Mouse (Mus musculus) left cerebral cortex, postnatal 10 days (tissue): ENCODE results near the gene Nt5c2. TPM values are rescaled to one million over a fixed set of nuclear protein-coding genes. Genes with fewer than 3 reads are reported as not detected.

Experiments
- DNase-seq, 2 experiments: peaks; one replicate each; pipeline ENCODE4 v3.0.0; 2021 to 2022; ENCODE audit warnings: low spot score in 2 of 2, mixed read lengths in 1 of 2; ENCODE audit errors: extremely low spot score in 1 of 2
- intact Hi-C: fragments of 180-260 bp; cut with DNase I; formaldehyde crosslinking; loops from one replicate; pipeline ENCODE4 v1.15.1; 2025
- total RNA-seq, 2 experiments: library from RNA; stranded (reverse); gene quantifications; 2 replicates each; pipeline ENCODE4 v1.2.3; 2021

Gene Nt5c2
- total RNA-seq, 2 experiments from 2014 or later: 76.4 to 87.4 TPM

DNA sequence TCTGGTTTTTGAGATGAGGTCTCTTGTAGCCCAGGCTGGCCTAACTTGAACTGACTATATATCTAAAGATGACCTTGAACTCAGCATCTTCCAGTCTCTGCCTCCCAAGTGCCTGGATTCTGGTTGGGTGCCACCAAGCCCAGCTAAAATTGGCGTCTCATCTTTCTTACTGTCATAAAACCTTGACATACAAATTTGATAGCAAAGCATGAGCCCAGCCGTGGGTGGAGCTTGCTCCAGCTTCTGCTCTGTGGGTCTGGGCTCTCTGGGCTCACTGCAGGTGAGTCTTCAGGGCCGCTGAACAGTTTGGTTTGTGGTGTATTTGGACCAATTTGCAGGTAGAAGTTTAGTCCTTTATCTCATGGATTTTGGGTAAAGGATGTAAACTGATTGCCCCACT lies 141.0 kb downstream of the Nt5c2 start:
- intact Hi-C loops: no loop called here
- no peak for DNase-seq

DNA sequence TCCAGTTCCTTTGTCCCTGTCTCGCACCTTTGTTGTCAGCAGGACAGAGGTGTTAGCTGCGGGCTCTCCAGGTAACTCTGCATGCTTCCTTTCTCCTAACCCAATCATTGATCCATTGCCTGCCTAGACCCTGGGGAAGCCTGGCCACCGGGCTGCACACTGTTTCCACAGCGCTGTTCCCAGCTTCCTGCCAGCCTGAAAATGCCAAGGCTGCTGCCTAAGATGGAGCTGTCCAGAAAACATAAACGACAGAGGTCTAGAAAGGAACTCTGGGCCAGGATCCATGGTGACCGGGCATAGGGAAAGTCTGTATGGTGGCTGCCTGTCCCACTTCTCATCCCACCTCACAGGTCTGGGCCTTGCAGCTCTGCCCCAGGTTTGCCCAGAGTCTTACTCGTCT lies 143.3 kb downstream of the Nt5c2 start:
- intact Hi-C loops: no loop called here

DNA sequence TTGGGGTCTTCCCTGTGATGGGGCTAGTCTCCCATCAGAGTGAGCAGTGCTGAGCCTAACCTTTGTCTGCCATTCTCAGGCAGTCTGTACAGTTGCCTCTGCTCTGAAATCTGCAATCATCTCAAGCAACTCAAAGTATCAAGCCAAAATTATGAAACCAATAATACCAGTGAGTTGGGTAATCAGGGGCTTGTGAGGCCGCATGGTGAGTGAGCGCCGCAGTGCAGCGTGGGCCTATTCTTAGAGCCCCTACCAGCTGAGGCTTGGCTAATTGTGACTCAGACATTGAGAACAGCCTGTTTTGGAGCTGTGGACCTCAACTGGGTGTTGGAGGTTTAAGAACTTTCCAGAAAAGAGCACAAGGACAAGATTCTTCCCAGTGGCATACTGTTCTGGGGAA lies 143.9 kb downstream of the Nt5c2 start:
- intact Hi-C loops: no loop called here
- DNase-seq: no peak

More for the DNA sequence above, 143.3 kb downstream of the Nt5c2 start:
- no peak for DNase-seq

DNA sequence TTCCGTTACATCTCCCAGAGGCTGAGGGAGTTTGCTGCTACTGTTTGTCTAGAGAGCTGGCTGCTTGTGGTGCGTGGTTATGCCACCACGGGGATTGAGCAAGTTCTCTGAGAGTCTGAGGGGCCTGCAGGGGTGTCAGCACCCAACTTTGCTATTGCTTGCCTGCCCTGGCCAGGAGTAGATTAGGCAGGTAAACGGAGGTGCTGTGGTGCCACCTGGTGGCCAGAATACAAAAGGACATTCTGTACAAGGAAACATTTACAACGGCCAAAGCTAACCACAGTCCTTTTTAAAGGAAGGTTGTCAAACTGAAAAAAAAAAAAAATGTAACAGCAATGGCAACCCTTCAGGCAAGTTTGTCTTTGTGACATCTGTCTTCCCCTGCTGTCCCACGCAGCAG lies 145.4 kb downstream of the Nt5c2 start:
- intact Hi-C loops: loop anchor here (1.0 to 5.0 kb wide), 2 partner anchors 109 to 197 kb away; partner anchors contain the start of gene Cyp17a1

DNA sequence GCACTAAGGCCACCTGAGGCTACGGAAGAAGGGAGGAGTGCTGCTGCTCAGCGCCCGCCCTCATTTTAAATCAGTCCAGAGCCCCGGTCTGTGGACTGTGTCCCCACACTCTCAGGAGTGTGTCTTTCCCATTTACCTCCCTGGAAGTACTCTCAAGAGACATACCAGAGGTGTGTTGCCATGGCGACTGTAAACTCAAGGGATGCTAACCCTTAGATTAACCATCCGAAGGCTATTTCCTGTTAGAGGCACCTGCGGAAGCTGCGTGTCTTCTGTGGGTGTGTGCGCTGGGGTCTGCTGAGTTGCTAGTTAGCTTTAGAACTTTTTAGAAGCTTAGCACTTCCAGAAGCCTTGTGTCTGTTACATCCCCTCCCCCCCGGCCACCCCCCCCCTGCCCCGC lies 145.9 kb downstream of the Nt5c2 start:
- intact Hi-C loops: loop anchor here (1.0 to 5.0 kb wide), 2 partner anchors 109 to 197 kb away; partner anchors contain the start of gene Cyp17a1
- no peak for DNase-seq

More for the DNA sequence above, 145.4 kb downstream of the Nt5c2 start:
- peak; percentile 78 to 81 for DNase-seq

DNA sequence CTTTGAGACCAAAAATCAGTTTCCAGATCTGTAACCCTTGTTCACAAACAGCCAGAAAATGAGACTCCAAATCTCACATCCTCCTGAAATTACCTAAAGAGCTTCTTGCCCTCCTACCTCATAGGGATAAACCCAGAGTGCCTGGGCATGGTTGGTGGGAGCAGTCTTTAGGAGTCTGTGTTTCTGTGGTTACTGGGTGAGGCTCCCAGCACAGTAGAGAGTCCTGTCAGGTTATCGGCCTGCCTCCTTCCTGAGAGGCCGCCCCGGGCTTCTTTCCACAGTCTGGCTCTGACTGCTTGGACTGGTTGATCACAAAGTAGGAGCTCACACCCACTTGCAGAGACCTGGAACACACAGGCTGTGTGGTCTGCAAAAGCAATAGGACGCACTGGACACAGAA lies 149.6 kb downstream of the Nt5c2 start:
- intact Hi-C loops: loop anchor here (5.0 kb wide), 1 partner anchor 193 kb away; the partner anchor contains the start of gene Cyp17a1
- DNase-seq: no peak

DNA sequence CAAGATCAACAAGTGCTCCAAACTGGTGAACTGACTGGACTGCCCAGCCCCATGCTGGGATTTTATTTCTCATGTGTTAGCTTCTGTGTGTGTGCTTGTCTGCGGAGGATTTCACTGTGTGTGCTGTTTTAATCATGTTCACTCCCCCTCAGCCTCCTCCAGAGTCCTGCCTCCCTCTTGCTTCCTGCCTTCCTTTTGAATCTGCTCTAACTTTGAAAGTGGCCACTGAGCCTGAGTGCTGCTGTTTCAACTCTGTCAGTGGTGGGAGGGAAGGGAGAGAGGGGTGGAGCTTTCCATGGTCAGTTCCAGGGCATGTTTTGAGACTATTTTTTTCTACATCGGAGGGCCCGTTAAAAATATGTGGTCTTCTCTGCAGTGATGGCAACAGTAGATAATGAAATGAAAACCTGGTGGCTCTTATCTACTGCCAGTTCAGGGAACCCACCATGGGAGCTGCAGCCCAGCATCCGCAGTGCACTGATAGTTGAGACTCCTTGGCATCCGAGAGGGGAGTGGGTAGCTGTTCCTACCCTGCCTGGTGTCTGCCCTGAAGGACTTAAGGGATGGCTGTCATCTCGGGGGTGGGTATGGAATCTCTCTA lies 150.1 kb downstream of the Nt5c2 start:
- intact Hi-C loops: loop anchor here (5.0 kb wide), 1 partner anchor 193 kb away; the partner anchor contains the start of gene Cyp17a1
- DNase-seq: no peak

DNA sequence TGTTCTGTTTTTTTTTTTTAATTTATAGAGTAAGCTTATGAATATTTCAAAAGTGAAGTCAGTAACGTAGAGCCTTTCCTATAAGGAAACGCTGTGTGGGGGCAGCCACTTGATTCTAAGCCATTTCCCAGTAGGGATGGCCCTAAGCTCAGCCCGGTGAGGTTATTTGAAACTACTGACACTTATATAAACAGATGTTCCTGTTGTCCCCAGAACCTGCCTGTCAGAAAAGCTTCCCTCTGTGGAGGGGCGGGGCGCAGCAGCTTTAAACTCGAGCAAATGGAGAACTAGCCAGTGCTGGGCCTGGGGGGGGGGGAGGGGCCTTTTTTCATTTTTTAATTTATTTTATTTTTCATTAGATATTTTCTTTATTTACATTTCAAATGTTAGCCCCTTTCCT lies 150.9 kb downstream of the Nt5c2 start:
- DNase-seq: no peak
- intact Hi-C loops: no loop called here

DNA sequence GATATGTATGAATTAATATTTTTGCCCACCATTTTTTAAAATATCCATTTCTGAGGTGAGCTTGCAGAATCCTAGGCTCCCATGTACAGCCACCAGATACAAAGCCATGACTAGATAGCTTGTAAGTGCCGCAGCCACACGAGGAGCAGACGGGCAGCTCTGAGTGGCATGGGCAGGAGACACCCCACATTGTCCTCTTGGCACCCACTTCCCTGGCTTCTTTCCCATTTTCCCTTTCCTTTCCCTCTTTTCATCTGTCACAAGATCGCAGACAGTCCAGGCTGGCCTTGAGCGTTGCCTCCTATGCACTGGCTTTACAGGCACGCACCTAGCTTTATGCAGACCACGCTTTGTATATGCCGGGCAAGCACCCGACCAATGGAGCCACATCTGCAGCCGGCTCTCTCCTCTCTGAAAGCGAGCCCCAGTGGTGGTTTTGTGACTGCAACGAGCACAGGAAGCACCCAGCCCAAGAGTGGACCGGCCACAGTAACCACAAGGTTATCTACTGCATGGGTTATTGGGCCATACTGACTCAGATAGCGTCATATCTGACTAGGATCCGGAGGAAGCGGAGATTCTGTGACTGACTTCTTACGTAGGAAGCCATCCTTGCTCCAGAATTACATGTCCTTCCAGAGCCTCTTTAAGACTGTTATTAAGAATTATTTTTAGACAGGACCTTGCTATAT lies 151.6 kb downstream of the Nt5c2 start:
- DNase-seq: no peak
- intact Hi-C loops: no loop called here

DNA sequence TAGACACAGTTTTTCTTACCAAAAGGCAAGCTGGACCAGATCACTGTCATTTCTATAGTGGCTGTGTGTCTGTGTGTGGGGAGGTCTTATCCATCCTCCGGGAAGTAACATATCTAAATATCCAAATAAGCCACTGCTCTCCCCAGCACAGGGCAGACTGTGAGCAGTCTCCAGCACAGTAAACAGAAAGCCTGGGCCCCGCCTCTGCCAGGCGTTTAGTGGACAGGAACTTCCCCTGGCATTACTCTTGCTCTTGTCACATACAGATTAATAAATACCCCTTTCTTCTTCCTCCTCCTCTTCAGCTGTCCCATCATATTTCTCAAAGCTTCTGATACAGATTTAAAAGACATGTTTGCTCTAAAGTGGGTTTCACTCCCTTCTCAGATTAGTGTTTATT lies 152.4 kb downstream of the Nt5c2 start:
- intact Hi-C loops: no loop called here
- DNase-seq: no peak

DNA sequence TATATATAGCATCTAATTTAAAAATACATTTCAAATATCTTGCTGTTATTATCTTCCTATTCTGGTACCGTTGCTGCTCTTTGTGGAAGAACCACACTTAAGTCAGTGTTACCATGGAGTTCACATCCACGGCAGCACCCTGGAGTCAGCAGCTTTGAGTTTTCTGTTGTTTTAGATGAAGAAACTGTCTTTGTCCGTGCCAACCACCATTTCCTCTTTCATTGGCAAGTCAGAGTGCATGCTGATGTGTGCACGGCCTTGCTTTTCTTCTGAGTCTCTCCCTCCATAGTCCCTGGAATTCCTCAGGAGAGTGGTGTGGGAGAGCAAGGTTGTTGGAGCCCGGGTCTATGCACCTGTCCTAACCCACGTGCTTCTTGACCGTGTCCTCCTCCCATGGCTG lies 156.8 kb downstream of the Nt5c2 start:
- intact Hi-C loops: no loop called here

DNA sequence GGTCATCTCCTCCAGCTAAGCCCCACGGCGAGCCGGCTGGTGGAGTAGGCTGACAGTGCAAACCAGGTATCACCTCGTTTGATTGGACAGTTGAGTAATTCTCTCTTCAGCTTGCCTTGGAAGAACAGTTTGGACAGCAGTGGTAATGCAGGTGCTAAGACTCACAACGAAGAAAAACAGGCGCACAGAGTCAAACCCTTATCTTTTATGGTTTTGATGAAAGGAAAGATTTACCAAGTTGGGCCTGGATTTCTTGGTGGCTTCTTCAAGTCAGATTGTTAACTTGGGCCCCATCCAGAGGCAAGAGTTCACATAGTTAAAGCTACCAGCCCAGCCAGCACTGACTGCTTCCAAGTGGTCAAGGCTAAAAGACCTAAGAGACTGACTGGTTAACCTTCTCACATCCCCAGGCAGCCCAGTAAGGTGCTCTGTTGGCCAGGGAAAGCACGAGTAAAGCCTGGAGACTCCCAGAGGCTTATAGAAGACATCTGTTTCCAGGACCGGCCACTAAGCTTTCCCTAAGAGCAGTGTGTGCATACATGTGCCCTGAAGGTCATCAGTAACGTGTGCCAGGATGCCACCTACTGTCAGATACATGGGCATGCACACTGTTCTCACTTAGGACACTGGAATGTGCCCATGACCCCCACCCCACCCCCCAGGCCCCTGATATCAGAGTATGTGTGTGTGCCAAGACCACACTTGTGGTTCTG lies 157.5 kb downstream of the Nt5c2 start:
- DNase-seq: no peak
- intact Hi-C loops: no loop called here

More for the DNA sequence above, 156.8 kb downstream of the Nt5c2 start:
- DNase-seq: no peak

DNA sequence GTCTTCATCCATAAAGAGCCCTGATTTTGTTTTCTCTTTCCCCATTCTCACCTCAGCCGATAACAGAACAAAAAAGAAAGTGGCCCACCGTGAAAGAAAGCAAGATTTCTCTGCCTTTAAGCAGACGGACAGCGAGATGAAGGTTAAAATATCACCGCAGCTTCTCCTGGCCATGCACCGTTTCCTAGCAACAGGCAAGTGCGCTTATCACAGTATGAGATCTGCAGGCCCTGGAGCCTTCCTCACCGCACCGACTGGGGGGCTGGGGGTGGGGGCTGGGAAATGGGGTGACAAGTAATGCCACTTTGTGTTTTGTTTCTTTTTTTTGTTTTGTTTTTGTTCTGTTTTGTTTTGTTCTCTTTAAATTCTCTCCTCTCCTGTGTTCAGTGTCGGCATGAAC lies 158.2 kb downstream of the Nt5c2 start:
- intact Hi-C loops: no loop called here
- no peak for DNase-seq

DNA sequence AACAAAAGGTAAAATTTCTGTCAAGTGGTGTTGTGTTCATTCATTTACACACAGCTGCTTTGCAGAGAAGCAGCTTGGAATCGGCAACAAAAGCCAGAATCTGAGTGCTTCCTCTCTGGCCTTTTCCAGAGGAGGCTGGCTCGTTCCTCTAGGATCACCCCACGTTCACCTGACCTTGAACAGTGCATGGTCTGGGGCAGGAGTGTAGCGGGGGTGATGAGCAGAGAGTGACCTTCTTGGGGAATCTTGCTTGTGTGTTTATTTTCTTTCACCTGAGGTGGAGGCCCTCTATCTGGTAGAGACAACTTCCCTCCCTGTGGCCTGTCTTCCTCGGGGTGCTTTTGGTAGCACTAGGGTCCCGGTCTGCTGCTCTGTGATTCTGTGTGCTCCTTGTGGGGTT lies 158.7 kb downstream of the Nt5c2 start:
- intact Hi-C loops: no loop called here
- DNase-seq: no peak

DNA sequence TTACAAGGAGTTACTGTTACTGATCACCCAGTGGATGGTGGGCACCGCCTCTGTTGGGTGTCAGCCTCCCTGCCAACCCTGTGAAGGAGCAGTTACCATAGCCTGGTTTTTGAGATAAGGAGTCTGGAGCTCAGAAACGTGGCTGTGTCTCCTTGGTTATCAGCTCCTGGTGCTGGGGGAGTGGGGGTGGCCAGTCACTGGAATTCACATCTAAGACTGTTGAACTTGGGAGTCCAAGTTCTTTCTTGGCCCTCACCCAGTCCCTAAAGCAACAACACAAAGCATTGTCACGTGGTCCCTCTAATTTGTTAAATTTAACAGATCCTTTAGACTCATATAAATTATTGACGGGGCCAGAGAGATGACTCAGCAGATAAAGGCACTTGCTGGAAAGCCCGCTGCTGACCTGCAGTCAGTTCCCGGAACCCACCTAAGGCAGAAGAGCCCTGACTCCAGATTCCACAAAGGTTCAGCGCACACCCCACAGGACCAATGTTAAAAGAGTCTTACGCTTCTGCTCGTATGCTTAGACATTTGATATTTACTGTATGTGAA lies 165.4 kb downstream of the Nt5c2 start:
- DNase-seq: no peak
- intact Hi-C loops: no loop called here

DNA sequence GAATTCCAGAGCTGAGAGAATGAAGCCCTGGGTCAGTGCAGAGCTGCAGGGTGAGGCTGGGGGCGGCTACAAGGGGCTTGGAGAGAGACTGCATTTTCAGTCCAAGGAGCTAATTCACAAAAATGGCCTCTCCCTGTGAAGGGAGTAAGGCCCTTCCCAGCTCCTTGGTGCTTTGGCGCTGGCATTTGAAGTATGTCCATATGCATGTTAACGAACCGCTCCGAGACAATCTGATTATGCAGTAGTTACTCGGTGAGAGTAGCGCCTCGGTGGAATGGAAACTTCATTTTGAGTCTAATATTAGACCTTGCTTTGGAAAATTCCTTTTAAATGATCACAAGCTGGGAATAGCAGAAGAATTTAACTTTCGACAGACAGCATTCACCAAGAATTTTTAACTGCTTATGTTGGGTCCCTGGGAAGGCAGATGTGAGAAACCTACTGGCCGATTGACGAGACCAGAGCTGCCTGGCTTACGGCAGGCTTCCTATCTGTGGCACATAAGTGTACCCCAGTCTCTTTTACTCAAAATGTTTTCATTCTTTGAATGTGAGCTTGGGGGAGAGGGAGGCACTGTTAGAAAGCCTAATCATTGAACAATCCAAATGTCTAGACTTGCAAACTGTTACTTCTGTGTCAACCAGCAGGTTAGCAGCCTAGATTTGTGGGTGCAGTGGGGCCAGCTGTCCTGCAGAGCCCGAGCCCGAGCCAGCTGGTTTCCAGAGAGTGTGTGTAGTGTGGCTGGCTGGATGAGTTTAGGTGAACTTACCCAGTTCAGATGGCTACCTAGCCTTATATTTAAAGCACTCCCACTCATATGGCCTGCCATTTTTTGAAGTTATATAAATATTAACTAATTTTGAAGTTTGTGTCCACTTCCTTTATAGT lies 166.3 kb downstream of the Nt5c2 start:
- intact Hi-C loops: no loop called here
- no peak for DNase-seq

DNA sequence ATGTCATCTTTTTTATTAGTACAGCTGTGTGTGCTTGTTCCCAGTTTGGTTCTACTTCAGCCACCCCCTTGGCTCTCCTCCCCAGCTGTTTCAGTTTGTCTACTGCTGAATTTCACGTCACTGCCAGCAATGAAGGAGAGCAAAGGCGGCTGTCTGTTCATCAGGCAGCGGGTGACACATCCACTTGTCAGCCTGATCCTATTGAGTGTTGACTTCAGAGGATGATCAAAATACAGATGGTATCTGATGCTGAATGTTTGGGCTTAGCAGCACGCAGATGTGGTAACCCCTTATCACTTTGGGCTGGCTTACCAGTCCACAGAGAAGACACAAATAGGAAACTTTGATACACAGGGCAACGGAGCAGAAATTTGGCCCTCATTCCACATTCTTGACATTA lies 168.5 kb downstream of the Nt5c2 start:
- intact Hi-C loops: no loop called here
- no peak for DNase-seq

DNA sequence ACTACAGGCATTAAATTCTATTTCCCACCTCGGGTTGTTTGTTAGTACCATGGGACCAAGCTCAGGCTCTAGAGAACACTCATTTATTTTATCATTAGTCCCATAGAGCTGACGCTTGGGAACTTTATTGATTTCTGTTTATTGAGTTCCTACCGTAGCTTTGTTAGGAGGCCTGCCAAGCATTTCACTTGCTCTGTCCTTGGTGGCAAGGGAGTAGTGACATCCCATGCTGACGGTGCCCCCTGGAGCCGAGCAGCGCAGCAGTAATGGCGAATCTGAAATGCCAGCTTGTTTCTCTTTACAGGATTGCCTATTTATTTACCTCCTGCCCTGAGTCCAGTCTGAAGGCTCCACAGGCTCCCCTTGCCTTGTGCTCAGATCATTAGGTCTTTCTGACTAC lies 168.9 kb downstream of the Nt5c2 start:
- DNase-seq: no peak
- intact Hi-C loops: no loop called here

DNA sequence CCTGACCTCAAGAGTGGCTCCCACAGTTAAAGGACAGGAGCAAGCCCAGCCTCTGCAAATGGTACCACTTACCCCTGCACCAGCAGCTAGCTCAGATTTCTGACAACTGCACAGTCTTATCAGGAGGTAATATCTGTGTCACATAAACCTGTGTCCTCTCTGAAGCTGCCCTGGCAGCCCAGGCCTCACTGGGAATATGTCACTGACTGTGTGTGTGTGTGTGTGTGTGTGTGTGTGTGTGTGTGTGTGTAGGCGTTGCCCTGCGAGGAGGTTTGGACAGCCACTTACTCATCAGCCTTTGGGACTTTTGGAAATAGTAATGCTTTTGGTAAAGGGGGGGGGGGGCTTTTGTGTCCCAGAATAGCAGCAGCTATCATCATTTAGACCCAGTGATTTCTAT lies 171.9 kb downstream of the Nt5c2 start:
- intact Hi-C loops: no loop called here
- no peak for DNase-seq
